Mouse (Mus musculus) testis, adult 2 months (tissue): Measurements from ENCODE around the gene Slc25a42. TPM values are rescaled to one million over a fixed set of nuclear protein-coding genes. Genes with fewer than 3 reads are reported as not detected.
A peak's percentile ranks its signal among the peaks of the same experiment; 100 is the strongest.

Source experiments
- H3K27ac ChIP-seq: fragments of 200-500 bp; 2 replicates; pipeline ENCODE4 v1.5.1; 2012; ENCODE audit warnings: low read depth, low read length; ENCODE audit not compliant: control insufficient read depth, insufficient read depth
- H3K27me3 ChIP-seq: fragments of 200-500 bp; 2 replicates; pipeline ENCODE4 v1.6.1; 2012; ENCODE audit warnings: mild to moderate bottlenecking, low read length, moderate library complexity; ENCODE audit not compliant: control insufficient read depth, insufficient read depth
- H3K36me3 ChIP-seq: fragments of 200-500 bp; 2 replicates; pipeline ENCODE4 v1.6.1; 2012; ENCODE audit warnings: mild to moderate bottlenecking, low read length; ENCODE audit not compliant: control insufficient read depth, insufficient read depth
- H3K4me1 ChIP-seq: fragments of 200-500 bp; 2 replicates; pipeline ENCODE4 v1.6.1; 2012; ENCODE audit warnings: low read length; ENCODE audit not compliant: control insufficient read depth, insufficient read depth
- H3K4me3 ChIP-seq: fragments of 200-500 bp; 2 replicates; pipeline ENCODE4 v1.5.1; 2012; ENCODE audit warnings: low read depth, mild to moderate bottlenecking, low read length, moderate library complexity, mixed read lengths; ENCODE audit not compliant: control insufficient read depth
- CTCF ChIP-seq: fragments of 200-500 bp; IDR thresholded peaks from 2 replicates; pipeline ENCODE4 v1.5.1; 2012; ENCODE audit warnings: low read depth, mild to moderate bottlenecking, inconsistent platforms, low read length, moderate library complexity; ENCODE audit not compliant: control insufficient read depth, insufficient read depth, insufficient replicate concordance
- POLR2A ChIP-seq: fragments of 200-500 bp; IDR thresholded peaks from 2 replicates; pipeline ENCODE4 v1.6.1; 2012; ENCODE audit warnings: low read depth, mild to moderate bottlenecking, inconsistent platforms, low read length, moderate library complexity; ENCODE audit not compliant: control insufficient read depth
- polyA plus RNA-seq: library from polyadenylated mRNA; depleted of rRNA; stranded (reverse); fragments of >200 nt; gene quantifications from 2 replicates; pipeline ENCODE4 v1.2.3, GENCODE M21; 2012

Gene Slc25a42
- polyA plus RNA-seq, 1 experiment, result 11.8 TPM

GRCm38 (mm10) chr8:70240642-70241041 lies 28.5 kb upstream of the Slc25a42 start:
- Histone ChIP-seq H3K27ac (no peak overlapping the region), H3K27me3 (no peaks in the 10 kb centered on the region), H3K4me1 (no peaks in the 10 kb centered on the region), H3K4me3 (no peak overlapping the region), H3K36me3 (peaks cover 26% of the 10 kb centered on the region)
- TF ChIP-seq POLR2A (no peak), CTCF (no peak; the same call in 1 of the 2 replicates)

GRCm38 (mm10) chr8:70237842-70238241 lies 25.7 kb upstream of the Slc25a42 start:
- Histone ChIP-seq H3K4me1 (peaks cover 4% of the 10 kb centered on the region; the same call in 1 of the 2 replicates), H3K4me3 (no peak overlapping the region), H3K27ac (no peak overlapping the region; the same call in 1 of the 2 replicates), H3K36me3 (peaks cover 17% of the 10 kb centered on the region), H3K27me3 (no peaks in the 10 kb centered on the region)
- TF ChIP-seq CTCF (no peak), POLR2A (no peak)

GRCm38 (mm10) chr8:70234781-70235128 lies 22.6 kb upstream of the Slc25a42 start:
- no peaks in the 10 kb centered on the region for H3K27me3 ChIP-seq
- TF ChIP-seq POLR2A (no peak), CTCF (no peak)
- peaks cover 4% of the 10 kb centered on the region; the same call in 1 of the 2 replicates for H3K4me1 ChIP-seq
- H3K4me3 ChIP-seq, result peak overlapping the region; percentile 94
- peak overlapping the region; percentile 97 for H3K27ac ChIP-seq
- H3K36me3 ChIP-seq, result peaks cover 10% of the 10 kb centered on the region

- H3K4me3 ChIP-seq, result peak within 1 kb of the TSS; percentile 94
- TF ChIP-seq CTCF (no peak; the same call in 1 of the 2 replicates), POLR2A (peak; percentile 82)
- H3K27me3 ChIP-seq, result no peaks in the 10 kb centered on the region
- peaks cover 10% of the 10 kb centered on the region for H3K36me3 ChIP-seq
- H3K27ac ChIP-seq, result peak within 1 kb of the TSS; percentile 97
- peaks cover 4% of the 10 kb centered on the region; the same call in 1 of the 2 replicates for H3K4me1 ChIP-seq
These were observed 22.1 kb upstream of the Slc25a42 start, which contains the start of the genes Sugp2 and Armc6 for GRCm38 (mm10) chr8:70234080-70234780. Gene Sugp2, plus strand, starts transcription at chr8:70234226. Gene Armc6, minus strand, starts transcription at chr8:70234466.

- Histone ChIP-seq H3K36me3 (peaks cover 10% of the 10 kb centered on the region), H3K4me1 (peaks cover 4% of the 10 kb centered on the region; the same call in 1 of the 2 replicates), H3K27ac (peak overlapping the region; percentile 96; the same call in 1 of the 2 replicates)
These were observed 21.5 kb upstream of the Slc25a42 start for GRCm38 (mm10) chr8:70233606-70234005.

GRCm38 (mm10) chr8:70230837-70231236 lies 18.7 kb upstream of the Slc25a42 start:
- TF ChIP-seq POLR2A, result no peak
- TF ChIP-seq CTCF, result no peak
- H3K4me3 ChIP-seq, result no peak overlapping the region
- H3K27me3 ChIP-seq, result no peaks in the 10 kb centered on the region
- H3K27ac ChIP-seq, result no peak overlapping the region
- H3K4me1 ChIP-seq, result peaks cover 4% of the 10 kb centered on the region; the same call in 1 of the 2 replicates
- H3K36me3 ChIP-seq, result 0 out of 2 replicates have a peak, but pooled peaks cover under 1% of the 10 kb centered on the region

More at GRCm38 (mm10) chr8:70233606-70234005, 21.5 kb upstream of the Slc25a42 start:
- Histone ChIP-seq H3K4me3 (peak overlapping the region; percentile 94), H3K27me3 (no peaks in the 10 kb centered on the region)
- TF ChIP-seq POLR2A (no peak), CTCF (no peak)

- TF ChIP-seq POLR2A (no peak), CTCF (no peak)
- Histone ChIP-seq H3K27me3 (no peaks in the 10 kb centered on the region), H3K36me3 (no peaks in the 10 kb centered on the region), H3K4me3 (no peak overlapping the region), H3K4me1 (no peaks in the 10 kb centered on the region), H3K27ac (no peak overlapping the region)
These were observed 15.9 kb upstream of the Slc25a42 start for GRCm38 (mm10) chr8:70227997-70228396.

- Histone ChIP-seq H3K4me1 (peaks cover 3% of the 10 kb centered on the region; the same call in 1 of the 2 replicates), H3K27ac (no peak overlapping the region), H3K27me3 (no peaks in the 10 kb centered on the region), H3K4me3 (no peak overlapping the region), H3K36me3 (no peaks in the 10 kb centered on the region)
- no peak for TF ChIP-seq POLR2A
- peak; percentile 45; the same call in 1 of the 2 replicates for TF ChIP-seq CTCF
These were observed 11.2 kb upstream of the Slc25a42 start for GRCm38 (mm10) chr8:70223341-70223740.
